ENCODE assay signal across 10 mouse cellular contexts in genomic region chr17:88404471-88404870, GRCm38 (mm10). TPM values are rescaled to one million over a fixed set of nuclear protein-coding genes. Genes with fewer than 3 reads are reported as not detected.
DNase-seq lines count a peak whose midpoint lies in the region; ATAC-seq and TF ChIP-seq lines count a peak whose summit lies in the region.
"Had no signal": no experiment of that assay in that cellular context is flagged by ENCODE, and none has a peak within 500 bp of the region (broad histone marks: within the 10 kb centered on the region; RNA-seq: fewer than 3 reads in every experiment).

No protein-coding gene starts in this region.

- no peak for TF ChIP-seq EP300 in stomach, postnatal 0 days (optimal IDR thresholded peaks at IDR 0.05)

- H3K4me1 ChIP-seq in heart, embryonic 13.5 days: 0 out of 2 replicates have a peak, but pooled peaks cover 3% of the 10 kb centered on the region
- no peaks in the 10 kb centered on the region for H3K4me1 ChIP-seq in stomach, embryonic 14.5 days (ENCODE audit: control insufficient read depth, insufficient read depth, low read length)
- no peaks in the 10 kb centered on the region for H3K4me1 ChIP-seq in stomach, postnatal 0 days (replicated peaks; ENCODE audit: control insufficient read depth, insufficient read depth)
- H3K4me1 ChIP-seq in liver, embryonic 12.5 days: no peaks in the 10 kb centered on the region

- 0 out of 2 replicates have a peak overlapping the region, but pooled peaks have one; percentile 4 for H3K9ac ChIP-seq in heart, embryonic 13.5 days
- no peak overlapping the region for H3K9ac ChIP-seq in stomach, embryonic 14.5 days (replicated peaks; ENCODE audit: low read depth, low read length)
- H3K9ac ChIP-seq in stomach, postnatal 0 days (ENCODE audit: low read length): no peak overlapping the region
- H3K9ac ChIP-seq in liver, embryonic 12.5 days: no peak overlapping the region

- peak overlapping the region; percentile 60 for H3K4me2 ChIP-seq in heart, embryonic 13.5 days
- 0 out of 2 replicates have a peak overlapping the region, but pooled peaks have one; percentile 24 for H3K4me2 ChIP-seq in stomach, embryonic 14.5 days (replicated peaks; ENCODE audit: low read depth, low read length)
- H3K4me2 ChIP-seq in stomach, postnatal 0 days (replicated peaks; ENCODE audit: low read depth): no peak overlapping the region
- H3K4me2 ChIP-seq in liver, embryonic 12.5 days: peak overlapping the region; percentile 41; the same call in 1 of the 2 replicates

- no peak for TF ChIP-seq CTCF in stomach, postnatal 0 days (IDR thresholded peaks at IDR 0.05; ENCODE audit: low read depth)

- H3K27ac ChIP-seq in heart, embryonic 13.5 days (replicated peaks): no peak overlapping the region
- no peak overlapping the region for H3K27ac ChIP-seq in stomach, embryonic 14.5 days (ENCODE audit: low read length)
- H3K27ac ChIP-seq in stomach, postnatal 0 days (replicated peaks): no peak overlapping the region
- no peak overlapping the region for H3K27ac ChIP-seq in liver, embryonic 12.5 days

- H3K4me3 ChIP-seq in heart, embryonic 13.5 days: peak overlapping the region; percentile 32
- no peak overlapping the region for H3K4me3 ChIP-seq in stomach, embryonic 14.5 days (ENCODE audit: low read depth, low read length)
- no peak overlapping the region for H3K4me3 ChIP-seq in stomach, postnatal 0 days (ENCODE audit: low read depth, low read length)
- no peak overlapping the region for H3K4me3 ChIP-seq in liver, embryonic 12.5 days

- peaks cover 14% of the 10 kb centered on the region for H3K27me3 ChIP-seq in heart, embryonic 13.5 days (replicated peaks)
- no peaks in the 10 kb centered on the region for H3K27me3 ChIP-seq in stomach, embryonic 14.5 days (ENCODE audit: control insufficient read depth, insufficient read depth, low read length)
- no peaks in the 10 kb centered on the region for H3K27me3 ChIP-seq in stomach, postnatal 0 days (ENCODE audit: control insufficient read depth, insufficient read depth, low read length)
- H3K27me3 ChIP-seq in liver, embryonic 12.5 days (replicated peaks): peaks cover 39% of the 10 kb centered on the region

- WGBS in heart, embryonic 13.5 days: 22% methylated on average over 6 of the region's 6 CpGs
- 16% methylated on average over 6 of the region's 6 CpGs for WGBS in stomach, embryonic 14.5 days
- WGBS in stomach, postnatal 0 days: 29% methylated on average over 6 of the region's 6 CpGs
- 22% methylated on average over 6 of the region's 6 CpGs for WGBS in liver, embryonic 12.5 days (ENCODE audit: insufficient replicate concordance)

- no peaks in the 10 kb centered on the region for H3K36me3 ChIP-seq in heart, embryonic 13.5 days
- H3K36me3 ChIP-seq in stomach, embryonic 14.5 days (ENCODE audit: control insufficient read depth, insufficient read depth, low read length): no peaks in the 10 kb centered on the region
- H3K36me3 ChIP-seq in stomach, postnatal 0 days (ENCODE audit: control insufficient read depth, insufficient read depth, low read length): no peaks in the 10 kb centered on the region
- no peaks in the 10 kb centered on the region for H3K36me3 ChIP-seq in liver, embryonic 12.5 days

- no peak for DNase-seq in heart, postnatal 36 days
- DNase-seq in stomach, postnatal 0 days (ENCODE audit: low spot score): no peak
- DNase-seq in MN1 (ENCODE audit: low spot score): no peak
- DNase-seq in cerebellum, adult 9-11 months: no peak
- DNase-seq: layer of hippocampus, adult 9-11 months; lung, adult 18-20 months had no signal

- no peaks in the 10 kb centered on the region for H3K9me3 ChIP-seq in heart, embryonic 13.5 days
- H3K9me3 ChIP-seq in stomach, embryonic 14.5 days (ENCODE audit: control insufficient read depth, low read depth, low read length): no peaks in the 10 kb centered on the region
- H3K9me3 ChIP-seq in stomach, postnatal 0 days (ENCODE audit: control insufficient read depth, low read length): no peaks in the 10 kb centered on the region
- H3K9me3 ChIP-seq in liver, embryonic 12.5 days (replicated peaks): no peaks in the 10 kb centered on the region

- ATAC-seq in heart, embryonic 13.5 days (ENCODE audit: extremely low read depth, insufficient number of reproducible peaks, low FRiP score, low TSS enrichment): no peak
- ATAC-seq in stomach, embryonic 14.5 days (ENCODE audit: insufficient number of reproducible peaks, insufficient read depth, low FRiP score, low read depth): no peak
- no peak for ATAC-seq in stomach, postnatal 0 days (ENCODE audit: low FRiP score, low TSS enrichment)
- no peak for ATAC-seq in liver, embryonic 12.5 days
- ATAC-seq in cerebellum, adult (ENCODE audit: insufficient number of reproducible peaks, low FRiP score, low TSS enrichment): no peak

- intact Hi-C loops in heart, postnatal 36 days (cut with DNase I): no loop called here

RNA-seq across cellular contexts. Expression of gene Foxn2, which starts 36.0 kb away (rescaled TPM):
- polyA plus RNA-seq in heart, embryonic 13.5 days (2015; fragmentation: Nextera tagmentation; extraction: Ambion mirVana): 8.2 and 9.0 TPM in 2 replicates
- 1 to 10 TPM; 8.7 to 9.9 TPM for total RNA-seq in heart, postnatal 36 days (2021)
- 14.7 and 15.7 TPM in 2 replicates for polyA plus RNA-seq in stomach, embryonic 14.5 days (2014; fragmentation: Nextera tagmentation; extraction: Ambion mirVana)
- polyA plus RNA-seq in stomach, postnatal 0 days (2015; fragmentation: Nextera tagmentation; extraction: Ambion mirVana): 8.2 and 8.6 TPM in 2 replicates
- 17.5 and 18.5 TPM in 2 replicates for polyA plus RNA-seq in liver, embryonic 12.5 days (2016; fragmentation: Nextera tagmentation; extraction: Ambion mirVana)
